Mouse (Mus musculus): Measurements from ENCODE around the gene Igf1r. TPM values are rescaled to one million over a fixed set of nuclear protein-coding genes. Genes with fewer than 3 reads are reported as not detected.

Igf1r gene
- polyA plus RNA-seq, 1 experiment, result 9.8 TPM

- Histone ChIP-seq H3K79me3 (ENCODE audit: low read depth) (peaks cover 6% of the 10 kb centered on the region), H3K79me2 (ENCODE audit: control insufficient read depth, insufficient read depth) (peaks cover 6% of the 10 kb centered on the region), H3K36me3 (ENCODE audit: control insufficient read depth, insufficient read depth) (no peaks in the 10 kb centered on the region), H3ac (ENCODE audit: control insufficient read depth, insufficient read length, low read depth) (no peak overlapping the region), H3K27me3 (ENCODE audit: control insufficient read depth, insufficient read depth, insufficient read length) (no peaks in the 10 kb centered on the region), H3K4me3 (ENCODE audit: insufficient read depth, poor library complexity, severe bottlenecking) (no peak overlapping the region)
- TF ChIP-seq MYOG (IDR thresholded peaks at IDR 0.05; ENCODE audit: control insufficient read depth, extremely low read depth, insufficient read length) (no peak), CEBPB (IDR thresholded peaks at IDR 0.05; ENCODE audit: low read depth) (no peak), USF1 (IDR thresholded peaks at IDR 0.05; ENCODE audit: low read depth) (no peak), CTCF (IDR thresholded peaks at IDR 0.05; ENCODE audit: control insufficient read depth, insufficient read depth, insufficient read length) (no peak), FOSL1 (IDR thresholded peaks at IDR 0.05; ENCODE audit: insufficient read depth, low read length, poor library complexity, severe bottlenecking) (no peak), MYOD1 (IDR thresholded peaks at IDR 0.05; ENCODE audit: control insufficient read depth, insufficient read length, low read depth) (no peak), MAX (IDR thresholded peaks at IDR 0.05) (no peak)
Observed at GRCm38 (mm10) chr7:68085338-68085737, 132.7 kb downstream of the Igf1r start.

GRCm38 (mm10) chr7:68085870-68086341 lies 133.3 kb downstream of the Igf1r start:
- no peak for TF ChIP-seq MAX (IDR thresholded peaks at IDR 0.05)
- no peak for TF ChIP-seq FOSL1 (IDR thresholded peaks at IDR 0.05; ENCODE audit: insufficient read depth, low read length, poor library complexity, severe bottlenecking)
- TF ChIP-seq MYOD1 (IDR thresholded peaks at IDR 0.05; ENCODE audit: control insufficient read depth, insufficient read length, low read depth), result no peak
- TF ChIP-seq USF1 (IDR thresholded peaks at IDR 0.05; ENCODE audit: low read depth), result no peak
- TF ChIP-seq CTCF (IDR thresholded peaks at IDR 0.05; ENCODE audit: control insufficient read depth, insufficient read depth, insufficient read length), result no peak
- TF ChIP-seq MYOG (IDR thresholded peaks at IDR 0.05; ENCODE audit: control insufficient read depth, extremely low read depth, insufficient read length), result no peak
- no peak for TF ChIP-seq CEBPB (IDR thresholded peaks at IDR 0.05; ENCODE audit: low read depth)
- Histone ChIP-seq H3K79me2 (ENCODE audit: control insufficient read depth, insufficient read depth) (peaks cover 6% of the 10 kb centered on the region), H3K79me3 (ENCODE audit: low read depth) (peaks cover 6% of the 10 kb centered on the region), H3ac (ENCODE audit: control insufficient read depth, insufficient read length, low read depth) (no peak overlapping the region), H3K27me3 (ENCODE audit: control insufficient read depth, insufficient read depth, insufficient read length) (no peaks in the 10 kb centered on the region), H3K36me3 (ENCODE audit: control insufficient read depth, insufficient read depth) (no peaks in the 10 kb centered on the region), H3K4me3 (ENCODE audit: insufficient read depth, poor library complexity, severe bottlenecking) (no peak overlapping the region)

DNA sequence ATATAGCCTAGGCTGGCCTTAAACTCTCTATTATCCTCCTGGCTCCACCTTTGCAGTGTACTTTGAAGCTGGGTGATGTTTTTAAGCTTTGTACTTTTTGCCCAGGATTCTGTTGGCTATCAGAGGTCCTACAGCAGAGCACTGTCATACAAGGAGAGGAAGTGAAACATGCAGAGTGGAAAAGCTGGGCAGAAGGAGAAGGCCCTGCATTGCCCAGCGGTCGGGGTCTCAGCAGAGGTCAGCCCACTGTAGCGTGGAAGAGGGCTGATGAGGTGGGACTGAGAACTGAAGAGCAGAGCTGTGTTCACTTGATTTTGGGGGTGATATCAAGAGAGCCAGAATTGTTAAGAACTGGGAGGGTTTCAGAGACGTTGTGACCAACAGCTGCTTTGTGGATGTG lies 134.9 kb downstream of the Igf1r start:
- TF ChIP-seq CTCF (IDR thresholded peaks at IDR 0.05; ENCODE audit: control insufficient read depth, insufficient read depth, insufficient read length) (no peak), MAX (IDR thresholded peaks at IDR 0.05) (no peak), USF1 (IDR thresholded peaks at IDR 0.05; ENCODE audit: low read depth) (no peak), FOSL1 (IDR thresholded peaks at IDR 0.05; ENCODE audit: insufficient read depth, low read length, poor library complexity, severe bottlenecking) (no peak), MYOD1 (IDR thresholded peaks at IDR 0.05; ENCODE audit: control insufficient read depth, insufficient read length, low read depth) (no peak), MYOG (IDR thresholded peaks at IDR 0.05; ENCODE audit: control insufficient read depth, extremely low read depth, insufficient read length) (no peak), CEBPB (IDR thresholded peaks at IDR 0.05; ENCODE audit: low read depth) (no peak)
- no peaks in the 10 kb centered on the region for H3K27me3 ChIP-seq (ENCODE audit: control insufficient read depth, insufficient read depth, insufficient read length)
- peaks cover 6% of the 10 kb centered on the region for H3K79me3 ChIP-seq (ENCODE audit: low read depth)
- peaks cover 6% of the 10 kb centered on the region for H3K79me2 ChIP-seq (ENCODE audit: control insufficient read depth, insufficient read depth)
- H3K36me3 ChIP-seq (ENCODE audit: control insufficient read depth, insufficient read depth), result no peaks in the 10 kb centered on the region
- no peak overlapping the region for H3ac ChIP-seq (ENCODE audit: control insufficient read depth, insufficient read length, low read depth)
- H3K4me3 ChIP-seq (ENCODE audit: insufficient read depth, poor library complexity, severe bottlenecking), result no peak overlapping the region

- Histone ChIP-seq H3K79me2 (ENCODE audit: control insufficient read depth, insufficient read depth) (peaks cover 6% of the 10 kb centered on the region), H3K4me3 (ENCODE audit: insufficient read depth, poor library complexity, severe bottlenecking) (no peak overlapping the region), H3K27me3 (ENCODE audit: control insufficient read depth, insufficient read depth, insufficient read length) (no peaks in the 10 kb centered on the region), H3K36me3 (ENCODE audit: control insufficient read depth, insufficient read depth) (no peaks in the 10 kb centered on the region), H3K79me3 (ENCODE audit: low read depth) (peaks cover 7% of the 10 kb centered on the region), H3ac (ENCODE audit: control insufficient read depth, insufficient read length, low read depth) (no peak overlapping the region)
- TF ChIP-seq MAX (IDR thresholded peaks at IDR 0.05), result no peak
- TF ChIP-seq CTCF (IDR thresholded peaks at IDR 0.05; ENCODE audit: control insufficient read depth, insufficient read depth, insufficient read length), result no peak
- no peak for TF ChIP-seq FOSL1 (IDR thresholded peaks at IDR 0.05; ENCODE audit: insufficient read depth, low read length, poor library complexity, severe bottlenecking)
- TF ChIP-seq MYOG (IDR thresholded peaks at IDR 0.05; ENCODE audit: control insufficient read depth, extremely low read depth, insufficient read length), result no peak
Observed at GRCm38 (mm10) chr7:68088825-68089224, 136.2 kb downstream of the Igf1r start.

DNA sequence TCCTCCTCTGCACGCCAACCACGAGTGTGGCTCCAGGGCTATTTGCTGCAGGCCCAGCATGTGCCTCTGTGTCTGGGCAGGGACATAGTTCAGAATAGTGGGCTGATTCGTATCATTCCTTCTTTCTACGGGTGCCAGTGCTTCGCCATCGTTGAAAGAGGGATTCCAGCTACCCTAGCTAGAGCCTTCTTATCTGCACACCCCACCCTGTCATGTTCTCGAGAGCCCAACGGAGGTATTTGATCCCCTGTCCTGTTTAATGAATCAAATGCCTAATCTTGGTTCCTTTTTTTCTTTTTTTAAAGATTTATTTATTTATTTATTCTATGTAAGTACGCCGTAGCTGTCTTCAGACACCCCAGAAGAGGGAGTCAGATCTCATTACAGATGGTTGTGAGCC lies 137.1 kb downstream of the Igf1r start:
- Histone ChIP-seq H3K79me3 (ENCODE audit: low read depth) (peaks cover 7% of the 10 kb centered on the region), H3K36me3 (ENCODE audit: control insufficient read depth, insufficient read depth) (no peaks in the 10 kb centered on the region), H3K27me3 (ENCODE audit: control insufficient read depth, insufficient read depth, insufficient read length) (no peaks in the 10 kb centered on the region), H3K79me2 (ENCODE audit: control insufficient read depth, insufficient read depth) (peaks cover 6% of the 10 kb centered on the region), H3ac (ENCODE audit: control insufficient read depth, insufficient read length, low read depth) (no peak overlapping the region), H3K4me3 (ENCODE audit: insufficient read depth, poor library complexity, severe bottlenecking) (no peak overlapping the region)
- TF ChIP-seq MYOD1 (IDR thresholded peaks at IDR 0.05; ENCODE audit: control insufficient read depth, insufficient read length, low read depth) (no peak), MYOG (IDR thresholded peaks at IDR 0.05; ENCODE audit: control insufficient read depth, extremely low read depth, insufficient read length) (no peak), CEBPB (IDR thresholded peaks at IDR 0.05; ENCODE audit: low read depth) (no peak), USF1 (IDR thresholded peaks at IDR 0.05; ENCODE audit: low read depth) (no peak), FOSL1 (IDR thresholded peaks at IDR 0.05; ENCODE audit: insufficient read depth, low read length, poor library complexity, severe bottlenecking) (no peak), CTCF (IDR thresholded peaks at IDR 0.05; ENCODE audit: control insufficient read depth, insufficient read depth, insufficient read length) (no peak), MAX (IDR thresholded peaks at IDR 0.05) (no peak)

GRCm38 (mm10) chr7:68090576-68090975 lies 137.9 kb downstream of the Igf1r start:
- TF ChIP-seq MYOG (IDR thresholded peaks at IDR 0.05; ENCODE audit: control insufficient read depth, extremely low read depth, insufficient read length), result no peak
- no peak for TF ChIP-seq MYOD1 (IDR thresholded peaks at IDR 0.05; ENCODE audit: control insufficient read depth, insufficient read length, low read depth)
- TF ChIP-seq CEBPB (IDR thresholded peaks at IDR 0.05; ENCODE audit: low read depth), result no peak
- TF ChIP-seq FOSL1 (IDR thresholded peaks at IDR 0.05; ENCODE audit: insufficient read depth, low read length, poor library complexity, severe bottlenecking), result no peak
- TF ChIP-seq USF1 (IDR thresholded peaks at IDR 0.05; ENCODE audit: low read depth), result no peak
- no peak for TF ChIP-seq MAX (IDR thresholded peaks at IDR 0.05)
- TF ChIP-seq CTCF (IDR thresholded peaks at IDR 0.05; ENCODE audit: control insufficient read depth, insufficient read depth, insufficient read length), result no peak
- peaks cover 7% of the 10 kb centered on the region for H3K79me3 ChIP-seq (ENCODE audit: low read depth)
- H3K4me3 ChIP-seq (ENCODE audit: insufficient read depth, poor library complexity, severe bottlenecking), result no peak overlapping the region
- H3K79me2 ChIP-seq (ENCODE audit: control insufficient read depth, insufficient read depth), result peaks cover 6% of the 10 kb centered on the region
- H3K36me3 ChIP-seq (ENCODE audit: control insufficient read depth, insufficient read depth), result no peaks in the 10 kb centered on the region
- no peaks in the 10 kb centered on the region for H3K27me3 ChIP-seq (ENCODE audit: control insufficient read depth, insufficient read depth, insufficient read length)
- no peak overlapping the region for H3ac ChIP-seq (ENCODE audit: control insufficient read depth, insufficient read length, low read depth)
